Mouse (Mus musculus): ENCODE data around the gene Tgm2. TPM values are rescaled to one million over a fixed set of nuclear protein-coding genes. Genes with fewer than 3 reads are reported as not detected.

The Tgm2 gene
- polyA plus RNA-seq, 1 experiment from 2014 or later, result 1.7 TPM

DNA sequence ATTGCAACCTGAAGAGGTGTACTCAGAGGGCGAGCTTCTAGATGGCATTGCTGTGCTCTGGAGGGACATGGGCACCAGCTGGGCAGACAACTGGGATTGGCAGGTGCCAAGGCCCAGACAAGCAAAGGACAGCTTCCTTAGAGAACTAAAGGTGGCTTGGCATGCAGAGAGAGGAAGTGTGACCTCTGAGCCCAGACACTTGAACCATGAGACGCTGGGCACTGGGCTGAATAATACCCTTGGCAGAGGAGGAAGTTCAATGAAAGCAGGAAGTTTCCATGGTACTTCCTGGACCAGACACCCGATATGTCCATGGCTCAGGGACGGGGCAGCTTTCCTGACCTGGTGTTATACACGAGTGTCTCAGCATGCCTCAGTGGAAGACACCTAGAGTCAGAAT lies 28.2 kb upstream of the Tgm2 start:
- Histone ChIP-seq H3K36me3 (ENCODE audit: control insufficient read depth, insufficient read depth, low read length) (no peaks in the 10 kb centered on the region), H3K4me2 (ENCODE audit: low read depth, severe bottlenecking) (no peak overlapping the region), H3K27ac (replicated peaks; ENCODE audit: low read depth, low read length) (no peak overlapping the region), H3K27me3 (ENCODE audit: control insufficient read depth, insufficient read depth, low read length) (no peaks in the 10 kb centered on the region), H3K9me3 (ENCODE audit: control insufficient read depth, low read length) (no peaks in the 10 kb centered on the region), H3K9ac (ENCODE audit: low read length) (no peak overlapping the region), H3K4me1 (ENCODE audit: control insufficient read depth, insufficient read depth, low read length) (no peaks in the 10 kb centered on the region; the same call in none of the 2 replicates), H3K4me3 (ENCODE audit: low read depth, low read length) (no peak overlapping the region)
- 84% methylated on average over 5 of the region's 5 CpGs for WGBS
- ATAC-seq (ENCODE audit: insufficient number of reproducible peaks, low FRiP score, low TSS enrichment, low read depth) (no peak), DNase-seq (ENCODE audit: low spot score) (no peak)

DNA sequence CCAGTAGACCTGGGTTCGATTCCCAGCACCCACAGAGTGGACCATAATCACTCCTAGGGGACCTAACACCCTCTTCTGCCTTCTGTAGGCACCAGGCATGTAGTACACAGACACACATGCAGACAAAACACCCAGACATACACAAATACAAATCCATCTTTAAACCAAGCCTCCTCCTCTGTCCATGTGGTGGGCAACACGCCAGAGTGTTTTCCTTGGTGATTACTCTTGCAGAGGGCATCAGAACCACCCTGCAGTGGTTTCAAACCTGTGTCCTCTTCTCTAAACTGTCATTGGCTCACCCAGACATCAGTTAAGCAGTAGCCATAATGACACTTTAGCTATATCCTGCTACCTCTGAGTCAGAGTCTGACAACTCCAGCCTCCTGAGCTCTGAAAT lies 24.2 kb upstream of the Tgm2 start:
- no peak overlapping the region for H3K4me2 ChIP-seq (ENCODE audit: low read depth, severe bottlenecking)
- H3K4me1 ChIP-seq (ENCODE audit: control insufficient read depth, insufficient read depth, low read length), result no peaks in the 10 kb centered on the region
- no peaks in the 10 kb centered on the region for H3K9me3 ChIP-seq (ENCODE audit: control insufficient read depth, low read length)
- H3K4me3 ChIP-seq (ENCODE audit: low read depth, low read length), result no peak overlapping the region
- DNase-seq (ENCODE audit: low spot score) (no peak), ATAC-seq (ENCODE audit: insufficient number of reproducible peaks, low FRiP score, low TSS enrichment, low read depth) (no peak)
- no peak overlapping the region for H3K27ac ChIP-seq (replicated peaks; ENCODE audit: low read depth, low read length)
- no peak overlapping the region for H3K9ac ChIP-seq (ENCODE audit: low read length)
- no peaks in the 10 kb centered on the region for H3K36me3 ChIP-seq (ENCODE audit: control insufficient read depth, insufficient read depth, low read length)
- WGBS, result 84% methylated on average over 2 of the region's 2 CpGs
- H3K27me3 ChIP-seq (ENCODE audit: control insufficient read depth, insufficient read depth, low read length), result no peaks in the 10 kb centered on the region

DNA sequence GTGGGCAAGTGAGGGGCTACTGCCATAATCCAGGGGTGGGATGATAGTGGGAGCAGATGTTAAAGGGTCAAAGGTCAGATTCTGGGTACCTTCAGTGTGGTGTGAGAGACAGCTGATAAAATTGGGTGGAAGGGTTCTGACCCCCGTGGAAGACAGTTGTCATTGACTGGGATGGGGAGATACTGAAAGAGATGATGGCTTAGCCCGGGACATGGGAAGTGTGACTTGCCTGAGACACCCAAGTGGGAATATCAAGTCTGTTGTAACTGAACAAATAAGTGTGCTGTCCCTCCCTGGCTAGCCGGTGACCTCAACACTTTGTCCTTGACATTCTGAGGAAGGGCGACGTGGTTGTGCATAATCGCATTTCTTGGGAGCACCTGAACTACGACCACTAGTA lies 23.5 kb upstream of the Tgm2 start:
- no peak overlapping the region for H3K9ac ChIP-seq (ENCODE audit: low read length)
- 92% methylated on average over 7 of the region's 7 CpGs for WGBS
- H3K4me3 ChIP-seq (ENCODE audit: low read depth, low read length), result no peak overlapping the region
- H3K27me3 ChIP-seq (ENCODE audit: control insufficient read depth, insufficient read depth, low read length), result no peaks in the 10 kb centered on the region
- no peaks in the 10 kb centered on the region for H3K9me3 ChIP-seq (ENCODE audit: control insufficient read depth, low read length)
- no peaks in the 10 kb centered on the region for H3K4me1 ChIP-seq (ENCODE audit: control insufficient read depth, insufficient read depth, low read length)
- H3K27ac ChIP-seq (replicated peaks; ENCODE audit: low read depth, low read length), result no peak overlapping the region
- H3K36me3 ChIP-seq (ENCODE audit: control insufficient read depth, insufficient read depth, low read length), result no peaks in the 10 kb centered on the region
- DNase-seq (ENCODE audit: low spot score) (no peak), ATAC-seq (ENCODE audit: insufficient number of reproducible peaks, low FRiP score, low TSS enrichment, low read depth) (no peak)
- H3K4me2 ChIP-seq (ENCODE audit: low read depth, severe bottlenecking), result no peak overlapping the region

DNA sequence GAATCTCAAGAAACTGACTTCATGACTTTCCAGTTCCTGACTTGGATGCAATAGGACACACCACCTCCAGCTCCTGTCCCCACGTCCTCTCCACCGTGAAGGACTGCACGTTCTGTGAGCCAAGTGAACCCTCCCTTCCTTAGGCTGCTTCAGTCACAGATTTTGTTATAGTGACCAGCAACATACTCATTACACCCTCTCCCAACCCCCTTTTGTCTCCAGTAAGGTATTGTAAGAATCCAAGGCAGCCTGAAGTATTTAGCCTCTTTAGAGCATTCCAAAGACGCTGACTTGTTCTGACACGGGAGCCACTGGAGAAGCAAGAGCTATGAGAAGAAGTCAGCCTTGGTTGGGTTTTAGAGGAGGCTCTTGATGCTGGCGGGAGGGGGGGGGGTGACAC lies 23.1 kb upstream of the Tgm2 start:
- Histone ChIP-seq H3K27me3 (ENCODE audit: control insufficient read depth, insufficient read depth, low read length) (no peaks in the 10 kb centered on the region), H3K27ac (replicated peaks; ENCODE audit: low read depth, low read length) (no peak overlapping the region), H3K4me3 (ENCODE audit: low read depth, low read length) (no peak overlapping the region), H3K36me3 (ENCODE audit: control insufficient read depth, insufficient read depth, low read length) (no peaks in the 10 kb centered on the region), H3K9ac (ENCODE audit: low read length) (no peak overlapping the region), H3K4me1 (ENCODE audit: control insufficient read depth, insufficient read depth, low read length) (no peaks in the 10 kb centered on the region), H3K9me3 (ENCODE audit: control insufficient read depth, low read length) (no peaks in the 10 kb centered on the region), H3K4me2 (ENCODE audit: low read depth, severe bottlenecking) (no peak overlapping the region)
- ATAC-seq (ENCODE audit: insufficient number of reproducible peaks, low FRiP score, low TSS enrichment, low read depth) (no peak), DNase-seq (ENCODE audit: low spot score) (no peak)
- 81% methylated on average over 6 of the region's 6 CpGs for WGBS

DNA sequence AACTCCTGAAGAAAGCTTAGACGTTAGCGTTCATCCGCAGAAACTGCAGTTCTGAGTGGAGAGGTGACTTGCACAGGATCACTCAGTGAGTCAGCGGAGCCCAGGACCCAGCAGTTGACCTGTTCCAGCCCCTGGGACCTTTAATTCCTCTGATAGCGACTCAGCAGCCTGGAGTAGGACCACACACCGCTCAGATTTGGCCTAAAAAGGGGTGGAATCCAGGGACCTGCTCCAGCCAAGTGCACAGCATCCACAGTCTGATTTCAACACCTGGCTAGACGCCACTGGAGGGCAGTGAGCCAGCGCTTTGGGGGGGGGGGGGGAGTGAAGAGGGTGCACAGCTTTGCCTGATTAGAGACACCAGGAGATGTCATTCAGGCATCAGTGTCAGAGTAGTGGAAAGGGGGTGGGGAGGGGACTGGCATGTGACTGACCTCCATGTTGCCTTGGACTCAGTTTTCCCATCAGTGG lies 22.5 kb upstream of the Tgm2 start:
- DNase-seq (ENCODE audit: low spot score) (no peak), ATAC-seq (ENCODE audit: insufficient number of reproducible peaks, low FRiP score, low TSS enrichment, low read depth) (no peak)
- Histone ChIP-seq H3K4me2 (ENCODE audit: low read depth, severe bottlenecking) (no peak overlapping the region), H3K27me3 (ENCODE audit: control insufficient read depth, insufficient read depth, low read length) (no peaks in the 10 kb centered on the region), H3K9me3 (ENCODE audit: control insufficient read depth, low read length) (no peaks in the 10 kb centered on the region), H3K36me3 (ENCODE audit: control insufficient read depth, insufficient read depth, low read length) (no peaks in the 10 kb centered on the region), H3K27ac (replicated peaks; ENCODE audit: low read depth, low read length) (no peak overlapping the region), H3K4me1 (ENCODE audit: control insufficient read depth, insufficient read depth, low read length) (no peaks in the 10 kb centered on the region), H3K9ac (ENCODE audit: low read length) (no peak overlapping the region), H3K4me3 (ENCODE audit: low read depth, low read length) (no peak overlapping the region)
- WGBS, result 70% methylated on average over 8 of the region's 8 CpGs

DNA sequence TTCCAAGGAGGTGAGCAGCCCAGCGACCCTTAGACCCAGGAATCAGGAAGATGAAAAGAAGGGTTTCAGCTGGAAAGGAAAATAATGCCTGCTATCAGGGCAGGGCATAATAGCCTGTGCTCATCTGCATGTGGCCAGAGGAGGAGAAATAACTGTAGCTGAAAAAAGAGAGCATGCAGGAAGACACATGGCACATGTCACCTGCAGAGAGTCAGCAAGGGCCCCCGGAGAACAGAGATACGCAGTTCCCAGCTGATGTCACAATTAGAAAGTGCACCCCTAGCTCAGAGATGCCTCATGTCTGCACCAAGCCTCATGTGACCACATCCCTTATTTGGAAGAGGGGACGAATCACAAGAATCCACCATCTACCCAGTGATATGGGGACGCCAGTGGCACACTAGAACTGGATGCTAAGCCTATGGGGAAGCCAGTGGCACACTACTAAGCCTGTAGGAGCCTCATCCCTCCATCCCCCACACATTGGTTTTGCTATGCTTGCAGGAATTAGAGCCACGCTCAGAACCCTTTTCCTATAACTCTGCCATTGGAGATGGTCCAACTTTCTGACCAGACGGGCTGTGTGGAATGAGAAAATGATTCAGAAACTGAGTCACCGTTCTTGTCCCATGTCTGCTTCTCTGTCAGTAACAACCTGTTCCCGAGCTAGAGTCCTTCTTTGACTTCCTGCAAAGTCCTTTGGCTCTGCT lies 21.4 kb upstream of the Tgm2 start:
- Histone ChIP-seq H3K4me1 (ENCODE audit: control insufficient read depth, insufficient read depth, low read length) (no peaks in the 10 kb centered on the region), H3K27ac (replicated peaks; ENCODE audit: low read depth, low read length) (no peak overlapping the region), H3K9ac (ENCODE audit: low read length) (no peak overlapping the region), H3K9me3 (ENCODE audit: control insufficient read depth, low read length) (no peaks in the 10 kb centered on the region), H3K36me3 (ENCODE audit: control insufficient read depth, insufficient read depth, low read length) (no peaks in the 10 kb centered on the region), H3K4me2 (ENCODE audit: low read depth, severe bottlenecking) (no peak overlapping the region), H3K4me3 (ENCODE audit: low read depth, low read length) (no peak overlapping the region), H3K27me3 (ENCODE audit: control insufficient read depth, insufficient read depth, low read length) (no peaks in the 10 kb centered on the region)
- no peak for DNase-seq (ENCODE audit: low spot score)
- no peak for ATAC-seq (ENCODE audit: insufficient number of reproducible peaks, low FRiP score, low TSS enrichment, low read depth)
- WGBS, result 78% methylated on average over 9 of the region's 9 CpGs

DNA sequence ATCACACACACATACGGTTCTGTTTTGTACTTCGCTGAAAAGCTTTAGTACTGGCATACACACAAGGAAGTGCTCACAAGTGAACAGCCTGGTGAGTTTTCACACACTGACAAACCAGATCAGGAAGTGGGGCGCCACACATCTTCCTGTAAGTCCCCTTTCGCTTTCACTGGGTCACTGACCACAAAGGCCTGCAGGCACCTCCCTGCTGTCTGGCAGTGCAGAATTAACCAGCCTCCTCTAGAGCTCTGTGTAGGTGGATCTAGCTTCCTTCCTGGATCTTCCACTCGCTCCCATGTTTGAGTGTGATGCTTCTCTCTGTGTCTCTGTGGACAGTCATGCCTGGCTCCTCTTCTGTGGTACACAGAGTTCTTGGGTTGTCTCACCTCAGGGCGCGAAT lies 20.4 kb upstream of the Tgm2 start:
- Histone ChIP-seq H3K9me3 (ENCODE audit: control insufficient read depth, low read length) (no peaks in the 10 kb centered on the region), H3K9ac (ENCODE audit: low read length) (no peak overlapping the region), H3K27me3 (ENCODE audit: control insufficient read depth, insufficient read depth, low read length) (no peaks in the 10 kb centered on the region), H3K4me3 (ENCODE audit: low read depth, low read length) (no peak overlapping the region), H3K4me1 (ENCODE audit: control insufficient read depth, insufficient read depth, low read length) (no peaks in the 10 kb centered on the region), H3K4me2 (ENCODE audit: low read depth, severe bottlenecking) (no peak overlapping the region), H3K36me3 (ENCODE audit: control insufficient read depth, insufficient read depth, low read length) (no peaks in the 10 kb centered on the region), H3K27ac (replicated peaks; ENCODE audit: low read depth, low read length) (no peak overlapping the region)
- no peak for ATAC-seq (ENCODE audit: insufficient number of reproducible peaks, low FRiP score, low TSS enrichment, low read depth)
- WGBS, result 84% methylated on average over 7 of the region's 7 CpGs
- DNase-seq (ENCODE audit: low spot score), result no peak

DNA sequence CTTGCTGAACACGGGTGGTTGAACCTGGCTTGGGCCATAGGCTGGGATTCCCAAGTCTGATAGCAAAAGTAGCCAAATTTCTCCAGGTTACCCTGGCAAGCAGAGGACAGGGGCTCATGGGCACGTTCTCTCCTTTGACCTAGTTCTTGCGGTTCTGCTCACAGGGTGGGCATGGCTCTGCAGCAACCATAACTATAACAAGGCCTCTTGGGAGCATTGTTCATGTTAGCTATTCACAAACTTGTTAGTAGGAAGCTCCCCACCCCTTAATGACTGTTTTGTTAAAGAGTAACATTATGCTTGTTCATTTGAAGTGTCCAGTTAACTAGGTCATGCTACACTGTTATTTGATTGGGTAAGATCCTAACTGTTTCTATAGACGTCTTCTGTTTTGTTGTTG lies 19.5 kb upstream of the Tgm2 start:
- WGBS, result 85% methylated on average over 4 of the region's 4 CpGs
- no peak for ATAC-seq (ENCODE audit: insufficient number of reproducible peaks, low FRiP score, low TSS enrichment, low read depth)

DNA sequence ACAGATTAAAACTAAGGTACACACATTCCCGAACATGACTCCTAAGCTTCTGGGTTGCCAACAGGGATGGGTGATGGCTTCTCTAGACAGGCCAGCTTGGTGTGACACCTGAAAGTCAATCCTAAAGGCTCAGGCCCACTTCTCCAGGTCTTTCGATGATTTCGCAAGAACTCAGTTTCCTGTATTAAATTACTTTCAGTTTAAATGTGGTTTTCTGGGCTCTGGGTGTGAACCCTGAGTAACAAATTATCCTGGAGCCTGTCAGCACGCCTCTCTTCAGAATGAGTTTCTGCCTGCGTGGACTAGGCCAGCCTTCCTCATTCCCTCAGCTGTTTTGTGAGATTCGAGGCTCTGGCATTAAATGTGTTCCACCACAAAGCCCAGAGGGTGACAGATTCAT lies 16.8 kb upstream of the Tgm2 start:
- no peaks in the 10 kb centered on the region for H3K36me3 ChIP-seq (ENCODE audit: control insufficient read depth, insufficient read depth, low read length)
- no peaks in the 10 kb centered on the region for H3K27me3 ChIP-seq (ENCODE audit: control insufficient read depth, insufficient read depth, low read length)
- H3K4me1 ChIP-seq (ENCODE audit: control insufficient read depth, insufficient read depth, low read length), result no peaks in the 10 kb centered on the region
- DNase-seq (ENCODE audit: low spot score) (no peak), ATAC-seq (ENCODE audit: insufficient number of reproducible peaks, low FRiP score, low TSS enrichment, low read depth) (no peak)
- WGBS, result 60% methylated on average over 6 of the region's 6 CpGs
- no peak overlapping the region for H3K4me2 ChIP-seq (ENCODE audit: low read depth, severe bottlenecking)
- H3K9me3 ChIP-seq (ENCODE audit: control insufficient read depth, low read length), result no peaks in the 10 kb centered on the region
- no peak overlapping the region for H3K4me3 ChIP-seq (ENCODE audit: low read depth, low read length)
- H3K9ac ChIP-seq (ENCODE audit: low read length), result no peak overlapping the region
- H3K27ac ChIP-seq (replicated peaks; ENCODE audit: low read depth, low read length), result no peak overlapping the region

More for the DNA sequence above, 19.5 kb upstream of the Tgm2 start:
- H3K36me3 ChIP-seq (ENCODE audit: control insufficient read depth, insufficient read depth, low read length), result no peaks in the 10 kb centered on the region
- DNase-seq (ENCODE audit: low spot score), result no peak
- H3K4me2 ChIP-seq (ENCODE audit: low read depth, severe bottlenecking), result no peak overlapping the region
- no peak overlapping the region for H3K4me3 ChIP-seq (ENCODE audit: low read depth, low read length)
- no peak overlapping the region for H3K9ac ChIP-seq (ENCODE audit: low read length)
- no peak overlapping the region for H3K27ac ChIP-seq (replicated peaks; ENCODE audit: low read depth, low read length)
- H3K4me1 ChIP-seq (ENCODE audit: control insufficient read depth, insufficient read depth, low read length), result no peaks in the 10 kb centered on the region
- H3K9me3 ChIP-seq (ENCODE audit: control insufficient read depth, low read length), result no peaks in the 10 kb centered on the region
- no peaks in the 10 kb centered on the region for H3K27me3 ChIP-seq (ENCODE audit: control insufficient read depth, insufficient read depth, low read length)

Data from limb, embryonic 11.5 days (tissue).